Mouse (Mus musculus): Measurements from ENCODE around the gene Tdrd1. TPM values are rescaled to one million over a fixed set of nuclear protein-coding genes. Genes with fewer than 3 reads are reported as not detected.
A peak's percentile ranks its signal among the peaks of the same experiment; 100 is the strongest.

The Tdrd1 gene
- polyA plus RNA-seq, 2 experiments: 3.3 to 3.9 TPM

DNA sequence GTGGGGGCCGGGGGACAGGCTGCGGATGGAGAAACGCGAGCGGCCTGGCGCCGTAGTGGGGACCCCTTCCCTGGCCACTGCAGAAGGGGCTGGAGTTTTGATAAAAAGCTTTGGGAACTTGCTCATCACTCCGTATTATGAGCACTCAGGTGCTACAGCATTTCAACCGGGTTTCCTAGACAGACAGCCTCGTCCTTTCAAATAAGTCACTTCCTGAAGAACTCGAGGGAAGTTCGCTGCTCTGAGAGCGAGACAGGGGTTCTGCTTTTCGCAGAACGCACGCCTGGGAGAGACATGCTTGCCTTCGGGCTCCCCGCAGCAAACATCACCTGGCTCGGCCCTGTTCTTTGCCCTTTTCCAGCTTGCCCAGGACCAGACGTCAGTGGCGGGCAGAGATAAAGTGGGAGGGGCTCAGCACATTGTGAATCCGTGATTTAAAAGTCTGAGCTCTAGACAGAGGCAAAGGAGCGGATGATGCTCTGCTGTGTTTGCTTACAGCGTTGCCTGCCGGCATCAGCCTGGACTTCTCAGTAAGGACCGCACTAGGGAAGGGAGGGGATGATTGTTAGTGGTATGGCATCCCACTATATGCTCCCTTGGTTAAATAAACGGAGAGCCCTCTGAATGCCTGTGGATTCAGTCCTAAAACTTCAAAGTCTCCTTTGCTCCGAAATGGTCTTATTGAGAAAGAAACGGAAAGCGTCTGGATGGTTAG lies 48.7 kb downstream of the Tdrd1 start:
- ATAC-seq (ENCODE audit: low FRiP score, low read depth) (no peak), DNase-seq (ENCODE audit: low spot score) (no peak)
- Histone ChIP-seq H3K4me3 (replicated peaks; ENCODE audit: low read length) (peak overlapping the region; percentile 49), H3K4me2 (replicated peaks; ENCODE audit: low read depth, low read length, severe bottlenecking) (peak overlapping the region; percentile 96), H3K4me1 (ENCODE audit: control insufficient read depth, insufficient read depth, low read length) (peaks cover 33% of the 10 kb centered on the region), H3K9me3 (ENCODE audit: control insufficient read depth, low read length) (no peaks in the 10 kb centered on the region), H3K36me3 (ENCODE audit: control insufficient read depth, insufficient read depth, low read length) (no peaks in the 10 kb centered on the region), H3K27ac (replicated peaks; ENCODE audit: low read depth, low read length) (no peak overlapping the region), H3K27me3 (ENCODE audit: control insufficient read depth, insufficient read depth, low read length) (peaks cover 42% of the 10 kb centered on the region), H3K9ac (ENCODE audit: low read depth, low read length, severe bottlenecking) (peak overlapping the region; percentile 51)
- no peak for TF ChIP-seq POLR2A (IDR thresholded peaks at IDR 0.05; ENCODE audit: borderline replicate concordance, extremely low read depth, insufficient read depth, insufficient read length)
- WGBS: 6% methylated on average over 30 of the region's 30 CpGs

DNA sequence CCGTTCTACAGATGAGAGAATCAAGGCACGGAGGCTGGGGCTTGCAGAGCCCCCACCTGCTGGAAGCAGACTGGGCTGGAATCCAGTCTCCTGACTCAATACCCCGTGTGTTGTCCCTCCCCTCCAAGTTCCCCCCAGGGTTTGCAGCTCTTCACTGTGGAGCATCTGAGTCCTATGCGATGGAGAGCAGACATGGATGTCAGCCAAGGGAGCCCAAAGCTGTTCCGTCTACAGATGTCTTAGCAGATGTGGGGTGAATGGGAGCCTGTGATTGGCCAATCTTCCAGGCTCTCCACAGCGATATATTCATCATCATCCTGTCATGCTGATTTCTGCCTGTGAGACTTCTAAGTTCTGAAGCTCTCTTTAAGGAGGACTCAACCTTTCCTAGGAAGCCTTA lies 51.4 kb downstream of the Tdrd1 start:
- Histone ChIP-seq H3K4me3 (replicated peaks; ENCODE audit: low read length) (no peak overlapping the region), H3K4me1 (ENCODE audit: control insufficient read depth, insufficient read depth, low read length) (peaks cover 40% of the 10 kb centered on the region), H3K9me3 (ENCODE audit: control insufficient read depth, low read length) (no peaks in the 10 kb centered on the region), H3K27ac (replicated peaks; ENCODE audit: low read depth, low read length) (no peak overlapping the region), H3K9ac (ENCODE audit: low read depth, low read length, severe bottlenecking) (no peak overlapping the region), H3K4me2 (replicated peaks; ENCODE audit: low read depth, low read length, severe bottlenecking) (no peak overlapping the region), H3K36me3 (ENCODE audit: control insufficient read depth, insufficient read depth, low read length) (no peaks in the 10 kb centered on the region), H3K27me3 (ENCODE audit: control insufficient read depth, insufficient read depth, low read length) (peaks cover 42% of the 10 kb centered on the region)
- WGBS: 38% methylated on average over 6 of the region's 6 CpGs
- DNase-seq (ENCODE audit: low spot score) (peak; percentile 75), ATAC-seq (ENCODE audit: low FRiP score, low read depth) (peak; percentile 54; the same call in 1 of the 2 replicates)
- TF ChIP-seq POLR2A (IDR thresholded peaks at IDR 0.05; ENCODE audit: borderline replicate concordance, extremely low read depth, insufficient read depth, insufficient read length): no peak

DNA sequence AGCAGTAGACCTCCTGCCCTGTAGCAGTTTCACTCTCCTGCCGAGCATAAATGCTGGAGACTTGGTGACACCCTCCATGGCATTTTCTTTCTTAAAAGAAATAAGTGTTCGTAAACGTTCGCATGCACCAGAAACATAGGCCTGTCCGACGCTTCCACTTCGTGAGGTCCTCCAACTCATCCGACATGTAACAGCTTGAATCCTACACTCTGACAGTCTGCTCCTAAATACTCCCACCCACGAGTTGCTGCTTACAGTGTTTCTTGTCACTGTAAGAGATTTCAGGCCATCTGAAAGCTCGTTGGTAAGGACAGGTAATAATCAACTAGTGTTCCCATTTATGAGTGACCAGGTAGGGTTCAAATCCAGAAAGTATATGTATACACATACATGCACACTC lies 61.9 kb downstream of the Tdrd1 start:
- H3K4me2 ChIP-seq (replicated peaks; ENCODE audit: low read depth, low read length, severe bottlenecking): no peak overlapping the region
- H3K4me3 ChIP-seq (replicated peaks; ENCODE audit: low read length): no peak overlapping the region
- 64% methylated on average over 10 of the region's 10 CpGs for WGBS
- H3K27me3 ChIP-seq (ENCODE audit: control insufficient read depth, insufficient read depth, low read length): no peaks in the 10 kb centered on the region
- ATAC-seq (ENCODE audit: low FRiP score, low read depth): no peak
- no peak overlapping the region for H3K9ac ChIP-seq (ENCODE audit: low read depth, low read length, severe bottlenecking)
- H3K27ac ChIP-seq (replicated peaks; ENCODE audit: low read depth, low read length): no peak overlapping the region
- peaks cover 10% of the 10 kb centered on the region; the same call in 1 of the 2 replicates for H3K4me1 ChIP-seq (ENCODE audit: control insufficient read depth, insufficient read depth, low read length)
- DNase-seq (ENCODE audit: low spot score): no peak
- no peak for TF ChIP-seq POLR2A (IDR thresholded peaks at IDR 0.05; ENCODE audit: borderline replicate concordance, extremely low read depth, insufficient read depth, insufficient read length)
- H3K9me3 ChIP-seq (ENCODE audit: control insufficient read depth, low read length): no peaks in the 10 kb centered on the region
- no peaks in the 10 kb centered on the region for H3K36me3 ChIP-seq (ENCODE audit: control insufficient read depth, insufficient read depth, low read length)

DNA sequence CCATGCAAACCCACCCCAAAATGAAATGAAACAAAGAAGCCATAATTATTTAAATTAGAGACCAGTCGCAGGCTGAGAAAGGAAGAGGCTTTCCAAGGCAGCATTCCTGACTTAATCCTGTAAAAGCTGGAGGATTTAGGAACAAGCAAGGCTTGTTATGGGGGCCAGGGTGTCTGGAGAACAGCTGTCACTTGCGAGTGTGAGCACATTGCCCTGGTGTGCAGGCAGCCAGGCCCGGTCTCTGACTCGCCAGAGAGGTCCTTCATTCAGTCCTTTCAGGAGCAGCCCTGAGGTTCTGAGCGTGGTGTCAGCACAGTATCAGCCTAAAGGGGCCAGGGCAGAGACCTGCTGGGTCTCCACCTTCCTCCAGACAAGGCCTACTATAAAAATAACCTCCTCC lies 62.6 kb downstream of the Tdrd1 start:
- ATAC-seq (ENCODE audit: low FRiP score, low read depth): peak; percentile 75
- H3K4me3 ChIP-seq (replicated peaks; ENCODE audit: low read length): no peak overlapping the region
- peak; percentile 60 for DNase-seq (ENCODE audit: low spot score)
- peaks cover 10% of the 10 kb centered on the region; the same call in 1 of the 2 replicates for H3K4me1 ChIP-seq (ENCODE audit: control insufficient read depth, insufficient read depth, low read length)
- no peaks in the 10 kb centered on the region for H3K36me3 ChIP-seq (ENCODE audit: control insufficient read depth, insufficient read depth, low read length)
- WGBS: 26% methylated on average over 5 of the region's 5 CpGs
- H3K27ac ChIP-seq (replicated peaks; ENCODE audit: low read depth, low read length): no peak overlapping the region
- no peaks in the 10 kb centered on the region for H3K27me3 ChIP-seq (ENCODE audit: control insufficient read depth, insufficient read depth, low read length)
- TF ChIP-seq POLR2A (IDR thresholded peaks at IDR 0.05; ENCODE audit: borderline replicate concordance, extremely low read depth, insufficient read depth, insufficient read length): no peak
- no peak overlapping the region for H3K4me2 ChIP-seq (replicated peaks; ENCODE audit: low read depth, low read length, severe bottlenecking)
- H3K9ac ChIP-seq (ENCODE audit: low read depth, low read length, severe bottlenecking): no peak overlapping the region
- no peaks in the 10 kb centered on the region for H3K9me3 ChIP-seq (ENCODE audit: control insufficient read depth, low read length)

DNA sequence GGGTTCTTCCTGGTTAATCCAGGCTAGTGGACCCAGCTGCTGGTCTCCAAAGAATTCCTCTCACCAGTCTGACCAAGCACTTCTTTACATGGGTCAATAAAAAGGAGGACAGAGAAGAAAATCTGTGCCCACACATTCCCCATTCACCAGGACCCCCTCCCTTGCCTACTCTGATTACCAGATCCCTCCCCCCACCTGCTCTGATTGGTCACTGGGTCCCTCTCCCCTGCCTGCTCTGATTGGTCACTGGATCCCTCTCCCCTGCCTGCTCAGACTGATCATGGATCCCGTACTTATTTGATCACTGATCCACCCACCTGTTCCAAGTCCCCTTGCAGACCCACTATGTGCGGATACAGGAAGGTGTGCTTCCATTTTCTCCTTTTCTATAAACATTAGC lies 65.4 kb downstream of the Tdrd1 start:
- Histone ChIP-seq H3K27me3 (ENCODE audit: control insufficient read depth, insufficient read depth, low read length) (no peaks in the 10 kb centered on the region), H3K4me3 (replicated peaks; ENCODE audit: low read length) (no peak overlapping the region), H3K27ac (replicated peaks; ENCODE audit: low read depth, low read length) (no peak overlapping the region), H3K4me2 (replicated peaks; ENCODE audit: low read depth, low read length, severe bottlenecking) (no peak overlapping the region), H3K9ac (ENCODE audit: low read depth, low read length, severe bottlenecking) (no peak overlapping the region), H3K36me3 (ENCODE audit: control insufficient read depth, insufficient read depth, low read length) (no peaks in the 10 kb centered on the region), H3K9me3 (ENCODE audit: control insufficient read depth, low read length) (no peaks in the 10 kb centered on the region), H3K4me1 (ENCODE audit: control insufficient read depth, insufficient read depth, low read length) (peaks cover 10% of the 10 kb centered on the region; the same call in 1 of the 2 replicates)
- TF ChIP-seq POLR2A (IDR thresholded peaks at IDR 0.05; ENCODE audit: borderline replicate concordance, extremely low read depth, insufficient read depth, insufficient read length): no peak
- 43% methylated on average over 2 of the region's 2 CpGs for WGBS
- DNase-seq (ENCODE audit: low spot score): no peak
- peak; percentile 38; the same call in 1 of the 2 replicates for ATAC-seq (ENCODE audit: low FRiP score, low read depth)

Data from limb, embryonic 14.5 days (tissue).